Comparison of ENCODE assay signal across 8 mouse cellular contexts in the genomic region with DNA sequence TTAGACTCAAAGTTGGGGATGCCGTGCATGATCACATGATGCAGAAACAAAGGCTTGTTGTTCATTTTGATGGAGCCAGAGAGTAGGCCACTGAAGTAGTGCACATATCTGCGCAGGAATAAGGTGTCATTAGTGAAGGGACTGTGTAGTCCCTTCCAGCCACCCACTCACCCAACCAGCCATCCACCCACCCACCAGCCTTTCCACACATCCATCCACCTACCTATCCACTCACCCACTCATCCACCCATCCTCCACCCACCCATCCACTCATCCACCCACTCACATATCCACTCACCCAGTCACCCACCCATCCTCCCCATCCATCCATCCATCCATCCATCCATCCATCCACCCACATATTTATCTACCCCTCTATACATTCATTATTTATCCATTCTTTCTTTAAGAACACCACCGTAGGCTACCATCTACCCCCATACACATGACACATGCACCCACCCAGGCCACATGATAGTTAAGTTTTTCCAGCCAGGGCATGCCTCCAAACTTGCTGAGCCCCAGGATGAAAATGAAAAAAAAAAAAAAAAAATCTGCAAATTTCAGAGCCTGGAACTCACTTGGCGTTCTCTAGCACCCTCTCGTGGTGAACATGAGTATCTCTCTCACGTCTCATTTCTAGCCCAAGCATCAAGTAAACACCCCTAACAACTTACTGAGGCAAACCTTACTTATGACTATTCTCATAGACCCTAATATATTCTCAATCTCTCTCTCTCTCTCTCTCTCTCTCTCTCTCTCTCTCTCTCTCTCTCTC.
DNase-seq lines count a peak whose midpoint lies in the region; ATAC-seq and TF ChIP-seq lines count a peak whose summit lies in the region.

No protein-coding gene starts in this region.

- H3K4me1 ChIP-seq in hindbrain, embryonic 13.5 days (replicated peaks) = no peaks in the 10 kb centered on the region
- H3K4me1 ChIP-seq in hindbrain, embryonic 10.5 days (replicated peaks) = peaks cover 10% of the 10 kb centered on the region; the same call in 1 of the 2 replicates
- no peaks in the 10 kb centered on the region for H3K4me1 ChIP-seq in embryonic facial prominence, embryonic 14.5 days (ENCODE audit: control insufficient read depth, insufficient read depth, low read length)
- H3K4me1 ChIP-seq in intestine, postnatal 0 days (replicated peaks; ENCODE audit: control insufficient read depth, insufficient read depth, low read length) = no peaks in the 10 kb centered on the region
- no peaks in the 10 kb centered on the region for H3K4me1 ChIP-seq in neural tube, embryonic 14.5 days (ENCODE audit: control insufficient read depth, insufficient read depth, low read length)

- TF ChIP-seq CTCF in intestine, postnatal 0 days (IDR thresholded peaks at IDR 0.05; ENCODE audit: low read depth) = peak; percentile 89

- no peak overlapping the region for H3K9ac ChIP-seq in hindbrain, embryonic 13.5 days
- H3K9ac ChIP-seq in embryonic facial prominence, embryonic 14.5 days (ENCODE audit: low read depth, low read length) = no peak overlapping the region
- no peak overlapping the region for H3K9ac ChIP-seq in intestine, postnatal 0 days (ENCODE audit: low read depth, low read length)
- no peak overlapping the region for H3K9ac ChIP-seq in neural tube, embryonic 14.5 days (replicated peaks; ENCODE audit: low read depth, low read length)

- H3K4me2 ChIP-seq in hindbrain, embryonic 13.5 days = no peak overlapping the region
- H3K4me2 ChIP-seq in embryonic facial prominence, embryonic 14.5 days (ENCODE audit: low read depth, low read length) = no peak overlapping the region
- H3K4me2 ChIP-seq in intestine, postnatal 0 days (replicated peaks; ENCODE audit: low read depth) = no peak overlapping the region
- no peak overlapping the region for H3K4me2 ChIP-seq in neural tube, embryonic 14.5 days (ENCODE audit: low read depth, low read length)

- no peaks in the 10 kb centered on the region for H3K27me3 ChIP-seq in hindbrain, embryonic 13.5 days
- H3K27me3 ChIP-seq in hindbrain, embryonic 10.5 days (ENCODE audit: insufficient read depth, poor library complexity, severe bottlenecking) = no peaks in the 10 kb centered on the region
- H3K27me3 ChIP-seq in embryonic facial prominence, embryonic 14.5 days (replicated peaks; ENCODE audit: control insufficient read depth, insufficient read depth, low read length) = no peaks in the 10 kb centered on the region
- no peaks in the 10 kb centered on the region for H3K27me3 ChIP-seq in intestine, postnatal 0 days (replicated peaks; ENCODE audit: control insufficient read depth, insufficient read depth, low read length)
- no peaks in the 10 kb centered on the region for H3K27me3 ChIP-seq in neural tube, embryonic 14.5 days (ENCODE audit: control insufficient read depth, insufficient read depth, low read length)

- H3K36me3 ChIP-seq in hindbrain, embryonic 13.5 days = peaks cover 3% of the 10 kb centered on the region; the same call in 1 of the 2 replicates
- H3K36me3 ChIP-seq in hindbrain, embryonic 10.5 days = peaks cover 58% of the 10 kb centered on the region
- peaks cover 77% of the 10 kb centered on the region for H3K36me3 ChIP-seq in embryonic facial prominence, embryonic 14.5 days (ENCODE audit: control insufficient read depth, insufficient read depth, low read length)
- H3K36me3 ChIP-seq in intestine, postnatal 0 days (ENCODE audit: control insufficient read depth, insufficient read depth) = peaks cover 30% of the 10 kb centered on the region; the same call in 1 of the 2 replicates
- no peaks in the 10 kb centered on the region for H3K36me3 ChIP-seq in neural tube, embryonic 14.5 days (ENCODE audit: control insufficient read depth, insufficient read depth, low read length)

- H3K9me3 ChIP-seq in hindbrain, embryonic 13.5 days = no peaks in the 10 kb centered on the region
- H3K9me3 ChIP-seq in hindbrain, embryonic 10.5 days = no peaks in the 10 kb centered on the region
- H3K9me3 ChIP-seq in embryonic facial prominence, embryonic 14.5 days (ENCODE audit: control insufficient read depth, low read length) = no peaks in the 10 kb centered on the region
- no peaks in the 10 kb centered on the region for H3K9me3 ChIP-seq in intestine, postnatal 0 days (ENCODE audit: control insufficient read depth)
- H3K9me3 ChIP-seq in neural tube, embryonic 14.5 days (ENCODE audit: control insufficient read depth, low read length) = no peaks in the 10 kb centered on the region

- WGBS in hindbrain, embryonic 13.5 days = 45% methylated on average over 6 of the region's 6 CpGs
- 41% methylated on average over 6 of the region's 6 CpGs for WGBS in hindbrain, embryonic 10.5 days
- 43% methylated on average over 6 of the region's 6 CpGs for WGBS in embryonic facial prominence, embryonic 14.5 days
- 44% methylated on average over 6 of the region's 6 CpGs for WGBS in intestine, postnatal 0 days
- WGBS in neural tube, embryonic 14.5 days = 49% methylated on average over 6 of the region's 6 CpGs

- 0 out of 2 replicates have a peak, but pooled peaks have one; percentile 39 for ATAC-seq in hindbrain, embryonic 13.5 days (ENCODE audit: low FRiP score)
- 0 out of 2 replicates have a peak, but pooled peaks have one; percentile 17 for ATAC-seq in embryonic facial prominence, embryonic 14.5 days (ENCODE audit: low read depth)
- no peak for ATAC-seq in intestine, postnatal 0 days
- ATAC-seq in neural tube, embryonic 14.5 days (ENCODE audit: low read depth) = peak; percentile 56; the same call in 1 of the 2 replicates

- DNase-seq in hindbrain, embryonic 10.5 days (ENCODE audit: low spot score) = no peak
- DNase-seq in B cell, adult 2 months = peak; percentile 39 to 51
- DNase-seq in R1 (ENCODE audit: low read depth, low spot score) = peak; percentile 73
- DNase-seq in embryonic facial prominence, embryonic 14.5 days (ENCODE audit: low spot score) = peak; percentile 80
- DNase-seq in ovary, postnatal 36 days (ENCODE audit: low spot score) = no peak

- no peak overlapping the region for H3K4me3 ChIP-seq in hindbrain, embryonic 13.5 days
- no peak overlapping the region for H3K4me3 ChIP-seq in hindbrain, embryonic 10.5 days
- no peak overlapping the region for H3K4me3 ChIP-seq in embryonic facial prominence, embryonic 14.5 days (ENCODE audit: low read depth, low read length)
- H3K4me3 ChIP-seq in intestine, postnatal 0 days (ENCODE audit: low read depth, low read length) = no peak overlapping the region
- H3K4me3 ChIP-seq in neural tube, embryonic 14.5 days (ENCODE audit: low read depth, low read length) = no peak overlapping the region

- no peak overlapping the region for H3K27ac ChIP-seq in hindbrain, embryonic 13.5 days
- no peak overlapping the region for H3K27ac ChIP-seq in hindbrain, embryonic 10.5 days
- no peak overlapping the region for H3K27ac ChIP-seq in embryonic facial prominence, embryonic 14.5 days (replicated peaks; ENCODE audit: low read depth, low read length)
- no peak overlapping the region for H3K27ac ChIP-seq in intestine, postnatal 0 days (ENCODE audit: low read depth, low read length)
- no peak overlapping the region for H3K27ac ChIP-seq in neural tube, embryonic 14.5 days (ENCODE audit: low read depth, low read length)

Comparison
In these comparisons a context has a peak if more than half of its experiments do, and no peak if none do; other contexts are left out.
1. DNase-seq: peak in B cell, adult 2 months (2 of 2), R1 (single experiment) and embryonic facial prominence, embryonic 14.5 days (single experiment); none in hindbrain, embryonic 10.5 days (single experiment) and ovary, postnatal 36 days (single experiment).